Mouse (Mus musculus): ENCODE measurements around the gene Gm21988.

- no peak for TF ChIP-seq CTCF (conservative IDR thresholded peaks at IDR 0.05; ENCODE audit: insufficient read depth, insufficient read length, low read depth, low read length)
- TF ChIP-seq POLR2A (IDR thresholded peaks at IDR 0.05; ENCODE audit: low read depth, low read length), result no peak
These were observed 12.2 kb upstream of the Gm21988 start for GRCm38 (mm10) chr11:70251853-70252252.

All from kidney, adult 2 months (tissue).